Mouse (Mus musculus) 3134 (cell line): ENCODE results near the gene Arid5a.

Experiments used
- DNase-seq: peaks from one replicate; pipeline ENCODE4 v3.0.0-alpha.2; 2011; ENCODE audit warnings: low spot score; ENCODE audit not compliant: insufficient read length; ENCODE audit errors: extremely low read depth

Gene Arid5a

DNA sequence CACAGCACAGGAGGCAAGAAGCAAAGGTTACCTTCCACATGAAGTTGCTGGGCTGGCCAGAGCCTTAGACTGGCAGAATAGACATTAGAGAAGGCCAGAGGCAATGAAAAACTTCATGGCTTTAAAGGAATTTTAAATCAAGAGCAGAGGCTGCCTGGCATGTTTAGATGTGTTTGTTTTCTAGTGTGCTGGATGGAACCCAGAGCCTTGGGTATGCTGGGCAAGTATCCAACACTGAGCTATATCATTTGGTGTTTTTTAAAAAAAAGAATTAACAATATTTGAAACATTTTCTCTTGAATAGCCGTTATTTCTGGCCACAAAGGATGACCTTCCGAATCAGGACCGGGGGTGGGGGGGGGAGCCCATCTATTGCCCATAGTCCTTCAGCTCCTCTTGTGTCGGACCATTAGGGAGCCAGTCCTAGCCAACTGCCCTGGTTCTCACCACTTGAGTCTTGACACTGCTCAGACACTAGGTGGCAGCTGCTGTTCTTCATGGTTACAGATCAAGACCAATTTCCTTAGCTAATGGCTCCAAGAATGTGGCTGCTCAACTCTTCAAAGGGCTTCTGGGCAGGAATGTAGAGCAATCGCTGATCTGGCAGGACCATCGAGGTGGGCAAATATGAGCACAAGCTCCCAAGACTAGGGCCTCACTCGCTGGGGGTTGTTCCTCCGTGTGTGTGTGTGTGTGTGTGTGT, 16.4 kb downstream of the Arid5a start:
- no peak for DNase-seq

DNA sequence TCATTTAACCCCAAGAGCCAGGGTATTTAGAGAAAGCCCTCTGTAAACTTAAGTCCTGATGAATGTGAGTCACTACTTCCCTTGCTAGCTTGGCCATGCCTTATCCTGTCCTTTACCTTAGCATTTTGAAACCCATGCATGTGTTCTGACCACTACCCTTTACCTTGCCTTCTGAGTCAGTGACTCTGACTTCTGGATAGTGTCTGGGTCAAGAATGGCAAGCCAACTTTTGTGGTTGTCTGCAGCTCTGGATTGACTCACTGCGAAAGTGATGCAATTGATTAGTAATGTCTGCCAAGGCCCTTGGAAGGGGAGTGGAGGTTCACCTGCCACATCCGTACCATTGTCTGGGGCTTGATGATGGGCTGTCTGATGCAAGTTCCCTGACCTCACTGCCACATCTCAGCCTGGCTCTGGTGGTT, 18.4 kb downstream of the Arid5a start:
- peak; percentile 72 for DNase-seq

DNA sequence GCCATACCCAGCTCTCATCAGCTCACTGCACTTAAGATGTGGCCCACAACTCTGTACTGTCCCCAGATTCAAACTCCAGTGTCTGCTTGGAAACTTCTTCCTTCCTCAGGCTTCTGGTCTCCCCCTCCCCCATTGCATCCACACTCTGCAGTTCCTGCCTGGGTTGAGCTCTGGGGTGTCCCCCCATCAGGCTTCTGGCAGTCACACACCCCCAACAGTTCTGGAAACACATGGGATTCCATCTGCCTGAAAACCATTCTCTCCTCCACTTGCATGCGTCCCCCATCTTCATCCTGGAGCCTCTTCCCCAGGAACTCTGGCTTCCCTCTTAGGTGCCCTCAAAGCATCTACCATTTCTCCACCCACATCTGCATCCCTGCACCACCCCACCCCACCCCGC, 19.3 kb downstream of the Arid5a start:
- DNase-seq = no peak

DNA sequence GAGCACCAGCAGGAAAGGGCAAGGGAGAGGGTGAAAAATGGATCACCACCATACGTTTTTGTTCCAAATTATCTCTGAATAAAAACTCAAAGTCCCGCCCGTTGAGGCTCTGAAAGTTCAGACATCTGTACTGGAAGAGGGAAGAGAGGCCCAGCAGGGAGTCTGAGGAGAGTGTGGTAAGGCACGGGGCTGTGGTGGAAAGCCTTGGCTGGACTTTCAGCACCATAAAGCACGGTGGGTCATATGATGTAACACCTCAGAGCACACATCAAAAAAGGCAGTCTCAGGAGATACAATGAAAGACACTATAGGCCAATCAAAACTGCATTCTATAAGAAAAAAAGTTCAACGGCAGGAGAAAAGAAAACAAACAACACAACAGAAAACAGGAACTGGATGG, 24.2 kb downstream of the Arid5a start:
- no peak for DNase-seq

DNA sequence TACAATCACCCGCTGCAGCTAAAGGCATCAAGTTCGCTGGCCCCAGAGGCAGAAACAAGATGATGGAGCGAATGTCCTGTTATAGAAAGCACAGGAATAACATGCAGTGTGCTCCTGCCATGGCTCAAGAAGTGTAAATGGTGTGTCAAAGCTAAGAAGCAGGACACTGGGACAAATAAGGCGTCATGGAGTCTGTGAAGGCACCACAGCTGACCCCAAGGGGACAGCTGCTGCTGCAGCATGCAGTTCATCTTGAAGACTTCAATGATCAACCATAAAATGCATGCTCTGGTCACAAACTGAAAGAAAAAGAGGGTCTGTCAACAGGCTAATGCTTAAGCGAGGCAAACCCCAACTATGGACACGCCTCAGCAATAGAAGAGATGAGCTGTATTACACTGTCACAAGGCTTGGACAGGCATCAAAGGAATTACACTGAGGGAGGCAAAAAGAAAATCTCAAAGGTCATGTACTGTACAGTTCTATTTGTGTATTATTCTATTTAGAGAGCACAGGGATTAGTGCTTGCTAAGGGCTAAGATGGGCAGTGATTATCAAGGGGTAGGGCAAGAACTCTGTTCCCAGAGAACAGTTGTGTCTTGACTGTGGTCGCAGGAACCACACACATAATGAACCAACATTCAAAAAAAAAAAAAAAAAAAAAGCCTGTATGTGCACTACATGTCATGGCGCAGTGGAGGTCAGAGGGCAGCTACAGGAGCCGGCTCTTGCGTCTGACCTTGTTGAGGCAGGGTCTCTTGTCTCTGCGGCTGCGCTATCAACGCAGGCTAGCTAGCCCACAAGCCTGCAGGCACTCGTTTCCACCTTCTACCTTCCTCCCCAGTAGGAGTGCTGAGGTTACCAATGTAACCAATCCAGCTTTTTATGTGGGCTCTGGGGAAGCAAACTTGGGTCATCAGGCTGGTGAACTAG, 25.7 kb downstream of the Arid5a start:
- DNase-seq = no peak

DNA sequence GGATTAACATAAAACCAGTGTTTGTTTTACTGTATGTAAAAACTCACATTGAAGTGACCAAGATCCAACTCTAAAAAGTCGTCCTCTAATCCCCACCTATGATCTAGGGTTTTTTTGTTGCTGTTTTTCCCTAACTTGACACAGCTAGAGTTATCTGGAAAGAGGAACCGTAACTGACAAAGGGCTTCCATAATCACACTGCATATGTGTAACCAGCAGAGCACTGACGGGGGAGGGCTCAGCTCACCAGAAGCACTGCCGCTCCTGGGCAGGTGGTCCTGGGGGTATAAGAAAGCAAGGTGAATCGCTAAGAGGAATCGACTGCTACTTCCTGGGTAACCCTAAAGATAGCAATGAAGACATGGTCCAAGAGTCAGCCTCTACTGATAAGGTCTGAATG, 35.0 kb downstream of the Arid5a start:
- DNase-seq = no peak

DNA sequence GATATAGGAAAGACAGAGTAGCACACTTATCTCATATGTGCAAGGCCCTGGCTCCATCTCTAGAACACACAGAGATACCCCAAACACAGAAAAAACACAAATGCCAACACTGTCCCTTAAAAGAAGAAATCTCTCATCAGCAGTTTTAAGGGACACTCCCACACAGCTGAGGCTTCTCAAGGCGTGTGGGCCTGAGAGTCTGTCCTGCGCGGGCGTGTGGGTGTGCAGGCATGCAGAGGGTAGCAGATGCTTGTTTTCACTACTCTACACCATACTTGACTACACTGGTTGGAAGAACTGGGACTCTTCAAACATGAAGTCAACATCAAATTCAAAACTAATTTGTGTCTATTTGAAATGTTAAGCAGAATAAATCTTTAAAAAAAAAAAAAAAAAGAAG, 44.8 kb downstream of the Arid5a start:
- DNase-seq = no peak

DNA sequence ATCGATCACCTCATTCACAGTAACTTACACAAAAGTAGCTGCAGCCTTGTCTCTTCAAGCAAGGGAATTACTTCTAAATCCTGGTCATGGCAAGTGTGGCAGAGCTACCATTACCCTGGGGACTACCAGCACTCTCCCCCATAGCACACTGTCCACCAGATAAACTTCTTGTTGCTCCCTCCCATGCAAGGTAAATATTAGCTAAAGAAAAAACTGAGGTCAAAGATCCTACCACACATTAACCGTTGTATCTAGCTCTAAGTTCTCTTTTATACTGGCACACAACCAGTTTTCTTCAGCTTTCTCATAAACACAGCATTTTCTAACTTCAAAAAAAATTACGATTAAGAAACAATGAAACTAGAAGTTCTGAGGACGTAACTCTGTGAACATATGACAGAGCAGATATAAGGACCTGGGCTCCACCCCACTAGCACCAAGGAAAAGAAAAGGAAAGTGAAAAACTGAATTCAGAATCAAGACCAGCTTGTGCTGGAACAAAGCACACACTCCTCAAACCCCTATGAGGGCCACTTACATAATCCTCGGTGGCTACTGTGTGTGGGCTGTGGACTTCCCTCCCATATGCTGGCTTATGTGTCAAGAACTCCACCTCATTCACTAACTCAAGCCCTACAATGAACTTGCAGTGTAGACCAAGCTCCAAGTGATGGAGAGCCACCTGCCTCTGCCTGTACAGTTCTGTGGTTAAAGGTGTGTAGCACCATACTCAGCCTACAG, 49.6 kb downstream of the Arid5a start:
- DNase-seq = no peak

DNA sequence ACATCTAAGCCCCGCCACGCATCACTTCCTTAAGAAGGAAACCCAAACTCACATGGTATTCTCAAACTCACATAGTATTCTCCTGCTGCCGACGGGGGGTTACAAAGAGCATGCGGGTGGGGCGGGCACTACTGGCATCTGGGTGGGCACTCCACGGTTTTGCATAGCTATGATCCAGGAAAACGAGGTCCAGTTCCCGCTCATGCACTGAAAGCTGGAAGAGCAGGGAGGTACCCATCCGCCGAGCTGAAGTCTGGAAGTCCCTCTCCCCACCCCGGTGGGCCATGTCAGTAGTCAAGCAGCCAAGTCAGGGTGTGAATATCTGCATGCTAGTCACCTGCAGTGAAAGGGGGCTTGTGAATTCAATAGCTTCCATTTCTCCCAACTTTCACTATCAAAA, 60.2 kb downstream of the Arid5a start:
- peak; percentile 15 for DNase-seq

DNA sequence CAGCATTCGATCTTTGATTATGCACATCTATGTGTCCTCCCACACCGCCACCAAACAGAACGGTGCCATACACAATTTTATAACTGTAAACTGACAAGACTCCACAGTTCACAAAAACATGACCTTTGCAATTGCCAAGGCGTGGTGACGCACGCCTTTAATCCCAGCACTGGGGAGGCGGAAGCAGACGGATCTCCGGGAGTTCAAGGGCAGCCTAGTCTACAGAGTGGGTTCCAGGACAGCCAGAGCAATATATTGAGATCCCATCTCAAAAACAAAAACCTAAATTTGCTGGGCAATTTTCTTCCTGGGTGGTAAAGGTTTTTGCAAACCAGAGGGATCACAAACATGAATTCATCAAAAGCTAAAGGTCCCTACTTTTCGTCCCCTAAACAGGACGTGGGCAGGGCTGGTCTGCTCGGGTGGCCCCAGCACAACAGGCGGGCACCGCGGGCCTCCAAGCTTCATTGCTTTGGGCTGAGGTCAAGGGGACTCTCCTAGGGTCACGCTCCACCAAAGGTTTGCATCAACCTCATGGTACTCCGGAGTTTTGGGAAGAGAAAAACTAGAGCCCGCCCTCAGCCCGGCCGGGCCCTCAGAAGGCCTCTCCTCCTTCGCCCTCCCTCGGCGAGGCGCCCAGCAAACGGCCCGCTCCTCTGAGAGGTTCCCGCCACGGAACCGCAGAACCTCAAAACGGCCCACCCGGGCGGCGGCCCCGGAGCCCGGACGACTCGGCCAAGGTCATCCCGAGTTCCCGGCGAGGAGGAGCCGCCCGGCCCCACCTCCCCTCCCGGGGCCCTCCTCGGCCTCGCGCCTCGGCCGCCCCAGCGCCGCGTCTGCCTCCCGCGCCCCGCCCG, 60.8 kb downstream of the Arid5a start:
- DNase-seq = peak; percentile 65

GRCm38 (mm10) chr1:36368969-36369645, 61.6 kb downstream of the Arid5a start, which contains the start of gene Kansl3:
TSS of gene Kansl3 (minus strand) at chr1:36369181.
- peak; percentile 80 for DNase-seq

- DNase-seq = no peak
Measured at GRCm38 (mm10) chr1:36370918-36371317, 63.4 kb downstream of the Arid5a start.

- DNase-seq = no peak
Measured at GRCm38 (mm10) chr1:36371934-36372845, 64.7 kb downstream of the Arid5a start, which contains the start of gene Fer1l5. TSS of gene Fer1l5 (plus strand) at chr1:36372291.
